Mouse (Mus musculus): ENCODE data around the gene Timeless.

DNA sequence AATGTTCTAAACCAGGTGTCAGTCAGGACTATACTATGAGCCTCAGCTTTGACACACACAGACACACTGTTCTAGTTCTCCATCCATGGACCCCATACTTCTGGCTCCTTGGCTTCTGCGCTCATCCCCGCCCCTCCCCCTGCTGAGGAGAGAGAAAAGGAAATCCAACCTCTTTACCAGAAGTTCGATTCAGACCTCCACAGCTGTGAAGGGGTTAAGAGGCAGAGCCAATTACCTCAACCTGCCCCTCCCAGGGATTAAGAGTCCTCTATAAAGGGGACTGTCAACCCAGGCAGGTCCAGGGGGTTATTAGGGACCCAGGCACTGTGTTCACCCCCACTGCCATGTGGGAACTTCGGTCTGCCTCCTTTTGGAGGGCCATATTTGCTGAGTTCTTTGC lies 6.3 kb upstream of the Timeless start, which contains the start of gene Mip:
- no peak for TF ChIP-seq CTCF (IDR thresholded peaks at IDR 0.05; ENCODE audit: extremely low read depth, insufficient read depth, insufficient read length, insufficient replicate concordance)
- no peak for TF ChIP-seq POLR2A (IDR thresholded peaks at IDR 0.05; ENCODE audit: low read depth, low read length)
